Mouse (Mus musculus): ENCODE measurements around the gene Rab30.
A peak's percentile ranks its signal among the peaks of the same experiment; 100 is the strongest.
"Not testable (repeated sequence)": the region's sequence is repeated elsewhere in the genome, so short reads cannot be mapped to it uniquely, and the experiment has no call there.

Gene Rab30

GRCm38 (mm10) chr7:92741152-92741860 is at the start of gene Rab30:
Rab30 (plus strand) TSS chr7:92741603.
- DNase-seq (ENCODE audit: low spot score in 2 of 2): peak; percentile 70 to 80

GRCm38 (mm10) chr7:92696395-92696794 is 45.0 kb upstream of the Rab30 start:
- DNase-seq (ENCODE audit: low spot score in 2 of 2): no peak

- DNase-seq (ENCODE audit: low spot score in 2 of 2): no peak
Measured at GRCm38 (mm10) chr7:92698770-92699169, 42.6 kb upstream of the Rab30 start.

GRCm38 (mm10) chr7:92703661-92704060 is 37.7 kb upstream of the Rab30 start:
- DNase-seq (ENCODE audit: low spot score in 2 of 2): no peak

- no peak for DNase-seq (ENCODE audit: low spot score in 2 of 2)
Measured at GRCm38 (mm10) chr7:92705534-92705933, 35.9 kb upstream of the Rab30 start.

GRCm38 (mm10) chr7:92706711-92707110 is 34.7 kb upstream of the Rab30 start:
- no peak for DNase-seq (ENCODE audit: low spot score in 2 of 2)

GRCm38 (mm10) chr7:92709573-92709972 is 31.8 kb upstream of the Rab30 start:
- no peak for DNase-seq (ENCODE audit: low spot score in 2 of 2)

- DNase-seq (ENCODE audit: low spot score in 2 of 2): no peak
Measured at GRCm38 (mm10) chr7:92711593-92711992, 29.8 kb upstream of the Rab30 start.

- no peak for DNase-seq (ENCODE audit: low spot score in 2 of 2)
Measured at GRCm38 (mm10) chr7:92715055-92715454, 26.3 kb upstream of the Rab30 start.

- DNase-seq (ENCODE audit: low spot score in 2 of 2): no peak
Measured at GRCm38 (mm10) chr7:92720156-92720905, 21.1 kb upstream of the Rab30 start.

- DNase-seq (ENCODE audit: low spot score in 2 of 2): no peak
Measured at GRCm38 (mm10) chr7:92723750-92724149, 17.7 kb upstream of the Rab30 start.

GRCm38 (mm10) chr7:92724261-92724660 is 17.1 kb upstream of the Rab30 start:
- no peak for DNase-seq (ENCODE audit: low spot score in 2 of 2)

GRCm38 (mm10) chr7:92729583-92729982 is 11.8 kb upstream of the Rab30 start:
- DNase-seq (ENCODE audit: low spot score in 2 of 2): not testable (repeated sequence)

GRCm38 (mm10) chr7:92730465-92730864 is 10.9 kb upstream of the Rab30 start:
- DNase-seq (ENCODE audit: low spot score in 2 of 2): no peak

GRCm38 (mm10) chr7:92730959-92731358 is 10.4 kb upstream of the Rab30 start:
- DNase-seq (ENCODE audit: low spot score in 2 of 2): no peak

GRCm38 (mm10) chr7:92732136-92732535 is 9.3 kb upstream of the Rab30 start:
- no peak for DNase-seq (ENCODE audit: low spot score in 2 of 2)

GRCm38 (mm10) chr7:92737560-92737959 is 3.8 kb upstream of the Rab30 start:
- DNase-seq (ENCODE audit: low spot score in 2 of 2): no peak

- no peak for DNase-seq (ENCODE audit: low spot score in 2 of 2)
Measured at GRCm38 (mm10) chr7:92739956-92740355, 1.4 kb upstream of the Rab30 start.

GRCm38 (mm10) chr7:92740411-92741115 is 840 bp upstream of the Rab30 start:
- DNase-seq (ENCODE audit: low spot score in 2 of 2): no peak

GRCm38 (mm10) chr7:92741861-92742249 is 452 bp downstream of the Rab30 start:
- peak; percentile 7 to 8 for DNase-seq (ENCODE audit: low spot score in 2 of 2)

- no peak for DNase-seq (ENCODE audit: low spot score in 2 of 2)
Measured at GRCm38 (mm10) chr7:92742341-92742741, 938 bp downstream of the Rab30 start.

GRCm38 (mm10) chr7:92742774-92743173 is 1.4 kb downstream of the Rab30 start:
- DNase-seq (ENCODE audit: low spot score in 2 of 2): peak in 1 of 2 experiments; percentile 12

GRCm38 (mm10) chr7:92743325-92743724 is 1.9 kb downstream of the Rab30 start:
- no peak for DNase-seq (ENCODE audit: low spot score in 2 of 2)

Data from spleen, postnatal 14 days (tissue).